Mouse (Mus musculus) ES-E14 (cell line): Measurements from ENCODE around the gene Styx. TPM values are rescaled to one million over a fixed set of nuclear protein-coding genes. Genes with fewer than 3 reads are reported as not detected.

Source experiments
- DNase-seq: peaks from one replicate; pipeline ENCODE4 v3.0.0-alpha.2; 2013; ENCODE audit warnings: low read depth, low spot score
- H3K27ac ChIP-seq: 2 replicates; pipeline ENCODE4 v1.5.1; 2012; ENCODE audit warnings: low read depth, mild to moderate bottlenecking, low read length, moderate library complexity, mixed read lengths; ENCODE audit not compliant: poor library complexity, insufficient read depth, severe bottlenecking
- H3K36me3 ChIP-seq: 2 replicates; pipeline ENCODE4 v1.6.1; 2012; ENCODE audit warnings: mild to moderate bottlenecking, low read length, moderate library complexity, mixed read lengths; ENCODE audit not compliant: control insufficient read depth, poor library complexity, insufficient read depth, severe bottlenecking
- H3K4me1 ChIP-seq, 2 experiments: fragments of 150-350 bp in 1 of 2; sonication (generic) in 1 of 2; 2 replicates each; pipeline ENCODE4 v1.6.1; 2012; ENCODE audit warnings: low read length in 2 of 2, mild to moderate bottlenecking in 1 of 2, mixed read lengths in 1 of 2; ENCODE audit not compliant: control insufficient read depth in 2 of 2, insufficient read depth in 2 of 2, poor library complexity in 1 of 2
- H3K4me3 ChIP-seq, 2 experiments: fragments of 150-350 bp in 1 of 2; sonication (generic) in 1 of 2; 2 replicates each; pipeline ENCODE4 v1.5.1; 2012; ENCODE audit warnings: low read length in 2 of 2, low read depth in 1 of 2, mild to moderate bottlenecking in 1 of 2, mixed read lengths in 1 of 2; ENCODE audit not compliant: insufficient read depth in 1 of 2, poor library complexity in 1 of 2, severe bottlenecking in 1 of 2
- H3K9ac ChIP-seq: 2 replicates; pipeline ENCODE4 v1.6.1; 2012; ENCODE audit warnings: low read depth, mild to moderate bottlenecking, low read length, mixed read lengths; ENCODE audit not compliant: poor library complexity, insufficient read depth, severe bottlenecking
- H3K9me3 ChIP-seq: fragments of 150-350 bp; sonication (generic); 2 replicates; pipeline ENCODE4 v1.6.1; 2012; ENCODE audit warnings: low read depth, mild to moderate bottlenecking, low read length; ENCODE audit not compliant: control insufficient read depth, insufficient read depth
- CHD2 ChIP-seq: IDR thresholded peaks from 2 replicates; pipeline ENCODE4 v1.6.1; 2014; ENCODE audit warnings: mild to moderate bottlenecking, low read depth, low read length, inconsistent platforms
- HCFC1 ChIP-seq: IDR thresholded peaks from 2 replicates; pipeline ENCODE4 v1.6.1; 2012; ENCODE audit warnings: low read length, inconsistent platforms, borderline replicate concordance; ENCODE audit not compliant: insufficient read depth
- MAFK ChIP-seq: IDR thresholded peaks from 2 replicates; pipeline ENCODE4 v1.6.1; 2014; ENCODE audit warnings: mild to moderate bottlenecking, low read depth, low read length, inconsistent platforms; ENCODE audit not compliant: insufficient read depth
- ZC3H11A ChIP-seq: IDR thresholded peaks from 2 replicates; pipeline ENCODE4 v1.6.1; 2012; ENCODE audit warnings: low read depth, mild to moderate bottlenecking, inconsistent platforms, low read length, borderline replicate concordance
- ZNF384 ChIP-seq: IDR thresholded peaks from 2 replicates; pipeline ENCODE4 v1.6.1; 2012; ENCODE audit warnings: low read depth, low read length, inconsistent platforms
- in situ Hi-C, 2 experiments: fragments of 600-800 bp; cut with MboI; formaldehyde crosslinking; loops; one replicate each; pipeline ENCODE4 v1.15.1; 2025; ENCODE audit warnings: low sequenced_read_pairs in 2 of 2, inconsistent platforms in 1 of 2; ENCODE audit not compliant: unreplicated experiment in 2 of 2
- total RNA-seq: library from RNA; depleted of rRNA; stranded (reverse); fragments of 300-350 nt; gene quantifications from 2 replicates; pipeline ENCODE4 v1.2.3, GENCODE M21; 2012

Styx gene
- total RNA-seq, 1 experiment = 19.1 TPM

DNA sequence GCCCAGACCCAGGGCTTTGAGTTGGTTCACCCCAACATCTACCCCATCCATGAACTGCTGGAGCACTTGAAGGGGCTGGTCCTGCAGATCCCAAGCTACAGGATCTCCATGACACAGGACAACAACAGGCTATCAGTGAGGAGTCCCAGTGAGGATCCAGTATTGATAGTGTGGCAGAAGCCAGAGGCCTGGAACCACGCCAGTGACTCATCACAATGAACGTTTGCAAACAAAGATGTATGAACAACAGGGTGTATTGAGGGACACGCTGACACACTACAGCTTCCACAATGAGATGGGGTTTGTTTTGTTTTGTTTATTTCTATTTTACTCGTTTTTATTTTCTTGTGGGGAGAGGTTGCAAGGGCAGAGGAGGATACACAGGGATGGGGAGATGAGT lies 71.5 kb downstream of the Styx start:
- TF ChIP-seq ZC3H11A (no peak), MAFK (no peak), CHD2 (no peak), HCFC1 (no peak), ZNF384 (no peak)
- Histone ChIP-seq H3K36me3 (no peaks in the 10 kb centered on the region), H3K4me3 (no peak overlapping the region), H3K9ac (no peak overlapping the region), H3K27ac (no peak overlapping the region), H3K4me1 (no peaks in the 10 kb centered on the region), H3K9me3 (no peaks in the 10 kb centered on the region)
- DNase-seq = no peak
- in situ Hi-C loops = loop anchor here in 1 of 2 experiments (25.0 kb wide), 1 partner anchor 340 kb away; no protein-coding TSS in a partner anchor

DNA sequence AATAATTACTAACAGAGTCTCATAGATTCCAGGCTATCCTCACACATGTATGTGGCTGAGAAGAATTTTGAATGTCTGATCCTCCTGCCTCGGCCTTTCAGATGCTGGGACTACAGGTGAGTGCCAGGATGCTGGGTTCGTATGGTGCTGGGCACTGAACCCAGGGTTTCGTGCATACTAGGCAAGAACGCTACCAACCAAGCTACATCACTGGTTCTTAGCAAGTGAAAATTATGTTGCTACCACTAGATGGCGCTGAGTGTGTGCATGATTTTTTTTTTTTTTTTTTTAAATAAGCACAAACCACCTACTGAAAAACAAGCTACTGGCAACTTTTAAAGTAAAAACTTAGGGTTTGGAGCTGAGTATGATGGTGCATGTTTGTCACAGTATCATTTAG lies 72.3 kb downstream of the Styx start:
- no peak overlapping the region for H3K9ac ChIP-seq
- no peak overlapping the region for H3K4me3 ChIP-seq
- TF ChIP-seq ZC3H11A (peak; percentile 44; the same call in 1 of the 2 replicates), CHD2 (no peak), MAFK (peak; percentile 44; the same call in 1 of the 2 replicates), ZNF384 (peak; percentile 99), HCFC1 (no peak)
- no peaks in the 10 kb centered on the region for H3K9me3 ChIP-seq
- in situ Hi-C loops = loop anchor here in 1 of 2 experiments (25.0 kb wide), 1 partner anchor 339 kb away; no protein-coding TSS in a partner anchor
- no peaks in the 10 kb centered on the region for H3K36me3 ChIP-seq
- H3K4me1 ChIP-seq = no peaks in the 10 kb centered on the region
- no peak overlapping the region for H3K27ac ChIP-seq
- DNase-seq = peak; percentile 52

DNA sequence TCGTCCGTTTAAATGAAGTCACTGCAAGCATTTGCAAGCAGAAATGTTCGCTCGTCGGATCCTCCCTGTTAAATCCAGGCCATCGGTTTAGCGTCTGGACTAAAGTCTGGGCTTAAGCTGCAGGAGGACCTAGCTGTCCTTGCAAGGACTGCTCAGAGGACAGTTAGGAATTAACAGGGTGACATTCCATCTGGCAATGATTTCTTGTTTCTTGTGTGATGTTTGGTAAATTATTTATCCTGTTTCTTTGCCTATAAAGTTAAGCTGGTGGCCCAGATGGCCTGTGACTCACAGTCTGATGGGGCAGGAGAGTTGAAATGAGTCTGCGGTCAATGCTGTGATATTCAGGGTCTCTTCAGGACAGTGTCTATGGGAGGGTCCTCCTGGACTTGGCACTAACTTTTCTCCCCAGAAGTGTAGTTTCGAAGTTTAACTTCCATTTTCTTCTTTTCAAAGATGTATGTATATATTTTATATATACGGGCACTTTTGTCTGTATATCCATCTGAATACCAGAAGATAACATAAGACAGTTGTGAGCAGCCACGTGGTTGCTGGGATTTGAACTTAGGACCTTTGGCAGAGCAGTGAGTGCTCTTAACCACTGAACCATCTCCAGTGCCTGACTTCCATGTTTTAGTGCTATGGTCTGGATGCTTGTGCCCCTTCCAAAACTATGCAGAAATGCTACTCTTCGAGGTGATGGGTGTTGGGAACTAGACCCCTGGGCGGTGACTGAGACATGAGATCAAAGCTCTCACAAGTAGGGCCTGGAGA lies 79.4 kb downstream of the Styx start:
- H3K9ac ChIP-seq = no peak overlapping the region
- H3K36me3 ChIP-seq = no peaks in the 10 kb centered on the region
- peaks cover 0 to 4% of the 10 kb centered on the region in 2 experiments; a peak in 2 of 4 replicates for H3K4me1 ChIP-seq
- no peak overlapping the region for H3K27ac ChIP-seq
- TF ChIP-seq MAFK (no peak), CHD2 (no peak), HCFC1 (no peak), ZC3H11A (no peak), ZNF384 (no peak)
- H3K4me3 ChIP-seq = no peak overlapping the region
- H3K9me3 ChIP-seq = no peaks in the 10 kb centered on the region
- DNase-seq = no peak
- in situ Hi-C loops = loop anchor here in 1 of 2 experiments (25.0 kb wide), 1 partner anchor 443 kb away; the partner anchor contains the start of gene Ptger2

DNA sequence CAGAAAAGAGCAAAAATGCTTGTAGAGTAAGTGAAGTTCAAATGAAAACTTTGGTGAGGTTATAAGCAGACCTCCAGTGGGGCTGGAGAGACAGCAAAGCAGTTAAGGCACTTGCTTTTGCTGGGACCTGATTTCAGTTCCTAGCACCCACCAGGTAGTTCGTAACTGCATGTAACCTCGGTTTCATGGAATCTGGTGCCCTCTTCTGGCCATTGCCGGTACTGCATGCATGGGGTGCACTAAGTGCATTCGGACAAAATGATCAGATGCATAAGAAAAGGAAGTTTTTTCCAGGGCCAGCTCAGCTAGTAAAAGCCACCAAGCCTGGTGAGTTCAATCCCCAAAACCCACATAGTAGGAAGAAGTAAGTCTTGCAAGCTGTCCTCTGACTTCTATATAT lies 81.1 kb downstream of the Styx start:
- H3K36me3 ChIP-seq = no peaks in the 10 kb centered on the region
- H3K27ac ChIP-seq = no peak overlapping the region
- DNase-seq = no peak
- H3K9ac ChIP-seq = no peak overlapping the region
- in situ Hi-C loops = loop anchor here in 1 of 2 experiments (25.0 kb wide), 1 partner anchor 445 kb away; the partner anchor contains the start of gene Ptger2
- TF ChIP-seq ZNF384 (no peak), ZC3H11A (peak; percentile 58; the same call in 1 of the 2 replicates)
- no peak overlapping the region for H3K4me3 ChIP-seq
- no peaks in the 10 kb centered on the region for H3K9me3 ChIP-seq
- peaks cover 0 to 5% of the 10 kb centered on the region in 2 experiments; a peak in 2 of 4 replicates for H3K4me1 ChIP-seq
